Mouse (Mus musculus): Measurements from ENCODE around the gene Olfr5. TPM values are rescaled to one million over a fixed set of nuclear protein-coding genes. Genes with fewer than 3 reads are reported as not detected.

Gene Olfr5
- polyA plus RNA-seq (2012) = not detected in 2 replicates

- no peak for TF ChIP-seq GATA1 (IDR thresholded peaks at IDR 0.05; ENCODE audit: low read length)
These were observed at the start of gene Olfr5 for GRCm38 (mm10) chr7:6486841-6487240. Gene Olfr5 (minus strand): TSS chr7:6486941.

GRCm38 (mm10) chr7:6526141-6526540, 39.4 kb upstream of the Olfr5 start:
- no peak for TF ChIP-seq GATA1 (IDR thresholded peaks at IDR 0.05; ENCODE audit: low read length)

GRCm38 (mm10) chr7:6525001-6525400, 38.3 kb upstream of the Olfr5 start:
- TF ChIP-seq GATA1 (IDR thresholded peaks at IDR 0.05; ENCODE audit: low read length) = no peak

GRCm38 (mm10) chr7:6522850-6523249, 36.1 kb upstream of the Olfr5 start, which contains the start of gene Olfr1349:
Gene Olfr1349 (minus strand): TSS chr7:6522950.
- no peak for TF ChIP-seq GATA1 (IDR thresholded peaks at IDR 0.05; ENCODE audit: low read length)

GRCm38 (mm10) chr7:6521666-6522065, 34.9 kb upstream of the Olfr5 start:
- TF ChIP-seq GATA1 (IDR thresholded peaks at IDR 0.05; ENCODE audit: low read length) = no peak

- no peak for TF ChIP-seq GATA1 (IDR thresholded peaks at IDR 0.05; ENCODE audit: low read length)
These were observed 21.9 kb upstream of the Olfr5 start, which contains the start of gene Olfr1348 for GRCm38 (mm10) chr7:6508648-6509047. Gene Olfr1348 (minus strand): TSS chr7:6508748.

GRCm38 (mm10) chr7:6499655-6500054, 12.9 kb upstream of the Olfr5 start, which contains the start of gene Olfr1347:
Gene Olfr1347 (minus strand): TSS chr7:6499755.
- no peak for TF ChIP-seq GATA1 (IDR thresholded peaks at IDR 0.05; ENCODE audit: low read length)

- TF ChIP-seq GATA1 (IDR thresholded peaks at IDR 0.05; ENCODE audit: low read length) = no peak
These were observed 19.8 kb downstream of the Olfr5 start, which contains the start of gene Olfr1346 for GRCm38 (mm10) chr7:6466951-6467350. Gene Olfr1346 (plus strand): TSS chr7:6467101.

- no peak for TF ChIP-seq GATA1 (IDR thresholded peaks at IDR 0.05; ENCODE audit: low read length)
These were observed 30.3 kb downstream of the Olfr5 start for GRCm38 (mm10) chr7:6456399-6456798.

- TF ChIP-seq GATA1 (IDR thresholded peaks at IDR 0.05; ENCODE audit: low read length) = no peak
These were observed 30.9 kb downstream of the Olfr5 start, which contains the start of gene Olfr1336 for GRCm38 (mm10) chr7:6455868-6456267. Gene Olfr1336 (plus strand): TSS chr7:6456168.

- no peak for TF ChIP-seq GATA1 (IDR thresholded peaks at IDR 0.05; ENCODE audit: low read length)
These were observed 39.0 kb downstream of the Olfr5 start for GRCm38 (mm10) chr7:6447771-6448170.

GRCm38 (mm10) chr7:6441173-6441572, 45.6 kb downstream of the Olfr5 start:
- TF ChIP-seq GATA1 (IDR thresholded peaks at IDR 0.05; ENCODE audit: low read length) = no peak

- no peak for TF ChIP-seq GATA1 (IDR thresholded peaks at IDR 0.05; ENCODE audit: low read length)
These were observed 48.4 kb downstream of the Olfr5 start, which contains the start of gene Olfr1344 for GRCm38 (mm10) chr7:6438388-6438787. Gene Olfr1344 (plus strand): TSS chr7:6438688.

GRCm38 (mm10) chr7:6430342-6430741, 56.4 kb downstream of the Olfr5 start:
- TF ChIP-seq GATA1 (IDR thresholded peaks at IDR 0.05; ENCODE audit: low read length) = no peak

GRCm38 (mm10) chr7:6429381-6429780, 57.4 kb downstream of the Olfr5 start:
- TF ChIP-seq GATA1 (IDR thresholded peaks at IDR 0.05; ENCODE audit: low read length) = no peak

Other genes with a start within 250 kb of the Olfr5 start
- gene Epp13, start 234.2 kb downstream of the Olfr5 start, polyA plus RNA-seq (2012) = not detected in 2 replicates
- gene Zfp667, start 200.4 kb downstream of the Olfr5 start, polyA plus RNA-seq (2012) = 0.16 and 1.4 TPM in 2 replicates
- gene Zfp583, start 155.7 kb downstream of the Olfr5 start, polyA plus RNA-seq (2012) = not detected in 2 replicates
- not detected in 2 replicates for gene Gm3854, start 143.2 kb downstream of the Olfr5 start, polyA plus RNA-seq (2012)
- gene Zfp78, start 123.7 kb downstream of the Olfr5 start, polyA plus RNA-seq (2012) = 0.02 TPM in 1 of 2 replicates, not detected in the other
- gene Zfp28, start 103.6 kb downstream of the Olfr5 start, polyA plus RNA-seq (2012) = 0.64 and 0.66 TPM in 2 replicates
- gene Smim17, start 88.2 kb downstream of the Olfr5 start, polyA plus RNA-seq (2012) = not detected in 2 replicates
- not detected in 2 replicates for gene Gm20715, start 76.7 kb downstream of the Olfr5 start, polyA plus RNA-seq (2012)
- gene Olfr1344, start 48.3 kb downstream of the Olfr5 start, polyA plus RNA-seq (2012) = not detected in 2 replicates
- not detected in 2 replicates for gene Olfr1336, start 30.8 kb downstream of the Olfr5 start, polyA plus RNA-seq (2012)
- not detected in 2 replicates for gene Olfr1346, start 19.8 kb downstream of the Olfr5 start, polyA plus RNA-seq (2012)
- gene Olfr1347, start 12.8 kb upstream of the Olfr5 start, polyA plus RNA-seq (2012) = not detected in 2 replicates
- not detected in 2 replicates for gene Olfr1348, start 21.8 kb upstream of the Olfr5 start, polyA plus RNA-seq (2012)
- not detected in 2 replicates for gene Olfr1349, start 36.0 kb upstream of the Olfr5 start, polyA plus RNA-seq (2012)
- gene Olfr1350, start 77.9 kb upstream of the Olfr5 start, polyA plus RNA-seq (2012) = not detected in 2 replicates
- not detected in 2 replicates for gene Zim1, start 209.5 kb upstream of the Olfr5 start, polyA plus RNA-seq (2012)
- gene Peg3, start 243.5 kb upstream of the Olfr5 start, polyA plus RNA-seq (2012) = 8.3 and 10.9 TPM in 2 replicates
- 0.12 and 0.13 TPM in 2 replicates for gene Usp29, start 243.6 kb upstream of the Olfr5 start, polyA plus RNA-seq (2012)